Mouse (Mus musculus) mesoderm, embryonic 11.5 days (tissue): ENCODE measurements at regions not wholly inside any gene's neighbourhood (a gene's known extent, or its start where the extent isn't known, plus 50 kb on each side); places are given as distances from the start of the nearest gene placed in this dataset.

Experiments used
- DNase-seq: peaks from one replicate; pipeline ENCODE4 v3.0.0-alpha.2; 2012; ENCODE audit warnings: low read depth, low spot score

DNA sequence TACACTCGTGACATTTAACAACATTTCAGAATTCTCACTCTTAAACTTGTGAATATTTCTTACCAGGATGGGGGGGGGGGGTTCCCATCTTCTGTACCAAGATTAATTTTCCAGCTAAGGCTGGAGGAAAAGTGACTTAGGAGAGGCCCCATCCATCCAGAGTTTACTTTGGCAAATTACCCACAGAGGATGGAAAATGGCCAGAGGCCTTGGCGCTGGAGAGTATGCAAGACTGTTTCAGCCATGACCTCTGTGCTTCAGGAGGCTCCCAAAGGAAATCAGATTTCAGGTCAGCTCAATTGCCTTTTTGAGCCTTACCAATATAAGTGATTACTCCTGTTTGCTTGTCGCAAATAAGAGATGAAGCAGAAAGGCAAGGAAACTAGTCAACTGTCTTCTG is 143.4 kb upstream of the F930015N05Rik start:
- DNase-seq: no peak

DNA sequence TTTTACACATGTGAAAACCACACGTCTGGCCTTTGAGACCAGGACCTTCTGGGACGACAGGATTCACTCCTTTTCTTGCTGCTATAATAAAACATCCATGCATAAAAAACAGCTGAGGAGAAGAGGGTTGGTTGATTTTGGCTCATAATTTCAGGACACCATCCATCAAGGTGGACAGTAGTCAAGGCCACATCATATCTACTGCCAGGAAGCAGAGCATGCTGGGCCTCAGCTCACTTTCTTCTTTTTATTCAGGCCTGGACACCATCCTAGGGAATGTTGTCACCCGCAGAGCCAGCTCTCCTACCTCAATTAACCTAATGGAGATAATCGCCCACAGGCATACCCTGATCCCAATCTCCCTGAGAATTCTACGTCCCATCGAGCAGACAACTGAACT is 149.6 kb upstream of the F930015N05Rik start:
- DNase-seq: no peak

DNA sequence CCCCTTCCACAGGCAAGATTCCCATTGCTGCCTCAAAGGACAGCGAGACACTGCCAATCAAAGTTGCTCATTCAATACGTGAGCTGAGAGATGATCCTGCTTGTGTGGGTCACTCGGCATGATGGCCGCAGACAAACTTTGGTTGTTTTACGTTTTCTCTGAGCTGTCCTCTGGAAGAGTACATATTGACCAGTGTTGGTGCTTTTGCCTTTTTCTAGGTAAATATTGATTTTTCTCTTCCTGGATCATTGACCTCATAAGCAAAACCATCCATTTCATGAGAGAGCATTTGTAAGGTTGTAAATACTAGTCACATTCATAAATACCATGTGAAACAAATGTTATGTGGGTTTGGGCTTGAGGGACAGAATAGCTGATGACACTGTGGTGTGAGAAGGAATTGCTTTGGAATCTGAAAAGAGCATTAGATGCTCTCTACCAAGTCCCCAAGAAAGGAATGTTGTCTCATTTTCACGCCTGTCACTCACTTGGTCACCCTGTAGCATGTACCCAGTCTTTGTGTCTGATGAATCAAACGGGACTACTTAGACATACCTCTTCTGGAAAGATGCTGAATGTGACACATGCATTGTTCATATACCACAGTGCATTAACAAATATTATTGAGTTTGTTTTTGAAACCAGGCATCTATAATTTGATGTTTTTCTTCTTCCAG is 150.7 kb upstream of the F930015N05Rik start:
- peak; percentile 18 for DNase-seq

DNA sequence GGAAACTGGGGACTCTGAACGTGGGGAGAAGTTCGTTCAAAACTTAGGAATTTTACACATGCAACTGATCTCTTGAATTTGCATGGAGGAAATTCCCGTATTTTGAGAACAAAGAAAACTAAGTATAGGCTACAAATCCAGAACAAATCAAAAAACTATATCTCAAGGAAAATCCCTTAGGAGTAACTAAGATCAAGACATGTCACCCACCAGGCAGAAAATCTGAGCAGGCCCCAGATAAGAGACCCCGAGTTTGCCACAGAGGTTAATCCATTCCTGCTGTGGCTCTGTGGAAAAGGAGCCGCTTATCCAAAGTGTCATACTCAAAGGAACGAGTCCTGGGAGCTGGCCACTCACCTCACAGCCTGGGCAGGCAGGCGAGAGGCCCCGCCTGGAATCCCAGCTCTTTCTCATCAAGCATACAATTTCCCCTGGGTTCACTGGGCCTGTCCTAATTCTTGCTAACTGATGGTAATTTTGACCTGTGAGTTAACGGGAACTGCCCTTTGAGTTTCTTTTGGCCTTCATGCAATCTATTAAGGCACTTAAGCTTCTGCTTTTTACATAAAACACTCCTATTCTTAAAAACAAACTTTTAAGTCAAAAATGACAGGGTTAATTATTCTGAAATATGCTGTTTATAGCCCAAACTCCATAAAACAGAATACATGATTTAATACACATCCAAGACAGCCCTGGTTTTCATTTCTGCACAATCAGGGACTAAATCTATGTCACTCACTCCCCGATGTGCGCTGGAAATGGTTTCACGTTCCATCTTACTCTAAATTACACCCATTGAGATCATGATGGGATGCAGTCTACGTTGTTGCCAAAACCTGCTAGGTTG is 151.5 kb upstream of the F930015N05Rik start:
- peak; percentile 73 for DNase-seq

DNA sequence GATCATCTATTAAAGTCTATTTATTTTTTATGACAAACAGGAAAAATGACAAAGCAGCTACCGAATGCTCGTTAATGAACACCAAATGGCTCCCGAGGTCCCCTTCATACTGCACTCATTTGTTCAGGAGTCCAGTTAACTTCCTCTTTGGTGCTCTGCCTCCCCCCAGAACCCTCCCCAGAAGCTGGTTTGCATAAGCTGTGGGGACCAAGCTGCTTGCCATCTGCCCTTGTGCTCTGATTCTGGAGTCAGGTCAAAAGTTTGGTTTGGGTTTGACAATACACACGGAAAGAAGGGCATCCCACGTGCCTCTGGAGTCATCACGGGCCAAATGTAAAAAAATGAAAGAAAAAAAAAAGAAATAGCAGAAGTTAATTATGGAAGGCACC is 152.1 kb upstream of the F930015N05Rik start:
- DNase-seq: peak; percentile 48

DNA sequence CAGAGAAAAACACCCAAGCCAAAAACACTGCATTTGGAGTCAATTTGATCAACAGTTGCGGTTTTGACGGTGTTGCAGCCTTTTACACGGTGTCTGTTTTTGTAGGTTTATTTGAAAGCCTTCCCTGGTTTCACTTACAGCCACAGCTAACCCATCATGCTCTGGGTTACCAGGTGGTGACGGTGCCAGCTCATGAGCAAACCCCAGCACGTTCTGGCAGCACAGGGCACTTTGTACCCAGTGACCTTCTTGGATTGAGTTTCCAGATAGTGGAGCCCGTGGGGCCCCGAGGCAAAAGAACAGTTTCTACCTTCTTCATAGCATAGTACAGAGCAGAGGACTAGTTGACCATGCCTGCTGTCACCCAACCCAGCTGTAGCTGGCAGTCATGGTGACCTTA is 152.6 kb upstream of the F930015N05Rik start:
- no peak for DNase-seq

DNA sequence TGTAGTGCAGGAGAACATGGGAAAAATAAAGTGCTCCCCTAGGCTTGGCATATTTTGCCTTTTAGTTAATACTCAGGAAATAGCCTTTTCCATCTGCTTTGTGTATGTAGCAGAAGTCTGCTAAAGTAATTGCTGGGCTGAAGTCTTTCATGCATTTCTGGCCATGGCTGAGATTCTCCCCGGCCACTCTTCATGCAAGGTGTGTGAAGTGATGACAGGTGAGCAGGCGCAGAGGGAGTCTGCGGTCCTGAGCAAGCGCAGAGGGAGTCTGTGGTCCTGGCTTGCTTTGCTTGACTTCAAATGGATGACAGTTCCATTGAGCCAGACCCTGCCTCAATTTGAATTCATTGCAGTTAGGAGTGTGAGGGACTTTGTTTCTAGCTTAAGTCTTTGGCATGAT is 153.6 kb upstream of the F930015N05Rik start:
- peak; percentile 45 for DNase-seq

DNA sequence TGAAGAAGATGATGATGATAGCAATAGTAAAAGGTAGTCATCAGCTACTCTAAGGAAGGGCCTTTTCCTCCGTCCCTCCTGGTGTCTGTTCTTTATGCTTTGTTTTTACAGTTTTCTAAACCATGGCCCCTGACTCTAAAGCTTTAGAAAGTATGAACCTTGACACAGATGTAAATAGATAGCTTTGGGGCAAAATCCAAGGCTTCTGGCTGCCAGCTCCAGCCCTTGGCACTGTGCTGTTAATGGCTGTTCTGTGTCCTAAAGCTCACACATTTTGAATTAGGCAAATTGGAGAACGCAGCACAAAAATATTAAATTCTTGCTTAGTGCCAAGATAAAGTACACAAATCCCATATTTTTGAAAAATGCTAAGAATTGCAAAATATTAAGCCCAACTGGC is 155.8 kb upstream of the F930015N05Rik start:
- no peak for DNase-seq

DNA sequence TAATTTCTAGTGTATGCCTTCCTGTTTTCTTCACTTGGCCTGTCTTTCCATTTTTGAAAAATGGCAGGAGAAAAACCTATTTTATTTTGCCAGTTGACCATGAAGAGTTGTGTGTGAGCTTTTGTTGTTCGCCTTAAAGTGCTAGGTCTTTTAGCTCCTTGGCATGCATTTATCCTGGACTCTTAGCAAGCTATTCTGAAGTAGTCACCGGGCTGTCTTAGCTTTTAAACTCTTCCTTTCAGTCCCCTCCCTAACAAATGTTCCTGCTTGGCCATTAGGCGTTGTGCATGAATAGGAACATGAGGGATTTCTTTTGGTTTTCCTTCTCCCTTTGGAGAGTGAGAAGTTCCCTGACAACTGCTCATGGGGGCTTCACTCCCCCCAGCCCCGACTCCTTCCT is 160.9 kb upstream of the F930015N05Rik start:
- no peak for DNase-seq

DNA sequence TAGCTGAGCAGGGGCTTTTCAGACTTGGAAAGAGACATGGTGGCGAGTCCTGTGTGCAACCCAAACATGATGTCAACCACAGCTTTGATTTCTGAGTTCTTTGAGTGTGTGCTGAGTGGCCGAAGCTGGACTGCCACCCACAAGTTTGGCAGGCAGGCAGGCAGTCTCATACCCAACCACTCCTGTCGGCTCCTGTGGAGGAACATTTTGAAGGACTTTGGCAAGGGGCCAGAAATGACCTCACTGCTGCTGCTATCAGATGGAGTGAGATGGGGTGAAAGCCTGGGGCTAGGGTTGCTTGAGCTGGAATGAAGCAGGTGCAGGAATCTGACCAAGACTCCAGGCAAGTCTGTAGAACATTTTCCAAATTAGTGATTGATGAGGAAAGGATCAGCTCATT is 162.7 kb upstream of the F930015N05Rik start:
- no peak for DNase-seq

DNA sequence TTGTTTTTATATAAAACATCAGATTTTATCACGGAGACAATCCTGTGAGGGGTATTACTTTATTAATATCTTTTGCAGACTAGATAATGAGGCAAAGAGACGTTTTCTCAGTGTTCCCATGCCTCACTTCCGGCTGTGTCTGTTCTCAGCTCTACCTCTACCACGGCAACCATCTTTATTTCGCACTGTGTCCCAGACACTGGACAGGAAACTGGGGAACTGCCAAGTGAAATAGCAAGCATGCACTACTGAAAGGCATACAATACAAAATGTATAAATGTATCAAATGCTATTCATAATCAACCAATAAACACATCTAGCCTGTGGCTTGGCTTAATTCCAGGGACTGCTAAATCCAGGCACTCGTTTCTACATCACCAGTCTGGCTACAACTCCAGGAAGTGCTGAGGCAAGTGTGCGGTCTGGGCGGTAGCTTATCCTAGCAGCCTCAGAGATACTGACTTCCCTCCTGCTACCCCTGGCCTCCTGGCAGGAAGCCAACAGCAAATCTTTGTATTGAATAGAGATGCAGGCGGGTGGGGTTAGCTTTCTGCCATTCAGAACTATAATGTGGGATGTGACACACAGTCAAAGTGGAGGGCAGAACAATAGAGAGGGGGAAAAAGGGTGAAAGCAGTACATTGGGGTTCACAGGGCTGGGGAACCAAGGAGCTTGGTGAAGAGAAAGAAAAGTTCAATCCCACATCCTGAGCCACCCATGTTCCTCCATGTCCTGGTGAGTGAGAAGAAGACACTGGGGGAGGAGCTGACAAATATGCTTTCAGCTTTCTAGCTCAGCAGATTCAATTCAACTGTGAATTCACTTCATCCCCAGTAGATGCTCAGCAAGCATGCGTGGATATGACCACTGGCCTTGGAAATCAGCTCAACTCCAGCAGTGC is 164.0 kb upstream of the F930015N05Rik start:
- peak; percentile 36 for DNase-seq

DNA sequence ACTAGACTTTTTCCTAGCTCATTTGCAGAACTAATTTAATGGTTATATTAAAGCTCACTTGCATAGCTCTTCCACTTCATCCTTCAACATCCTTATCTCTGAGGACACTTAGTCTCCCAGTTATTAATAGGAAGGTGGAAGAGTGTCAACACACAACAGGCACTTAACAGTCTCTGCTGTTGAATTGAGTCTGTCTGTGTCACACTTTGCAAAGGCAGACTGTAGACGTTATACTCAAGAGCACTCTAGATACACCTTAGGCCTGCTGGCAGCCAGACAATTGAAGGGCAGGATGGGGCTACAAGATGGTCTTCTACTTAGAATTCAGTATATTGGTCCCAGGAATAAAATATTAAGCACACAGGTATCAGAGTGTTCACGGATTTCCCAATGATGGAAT is 172.6 kb upstream of the F930015N05Rik start:
- DNase-seq: no peak

DNA sequence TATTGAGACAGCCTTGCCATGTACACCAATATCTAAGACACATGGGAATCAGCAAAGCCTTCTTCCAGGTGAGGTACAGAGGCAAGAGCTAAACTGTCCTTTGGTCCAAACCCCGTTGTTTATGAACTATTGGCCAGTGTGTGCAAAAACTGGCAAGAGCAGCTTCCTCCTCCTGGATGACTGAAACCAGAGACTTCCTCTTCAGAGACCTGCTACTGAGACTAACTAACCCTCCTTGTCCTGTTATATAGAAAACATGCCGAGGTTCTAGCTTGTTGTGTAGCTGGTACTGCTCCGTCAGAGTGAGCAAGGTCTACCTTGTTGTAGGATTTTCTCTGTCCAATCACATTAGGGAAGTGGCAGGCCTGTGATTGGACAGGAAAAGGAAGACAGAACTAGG is 174.3 kb upstream of the F930015N05Rik start:
- DNase-seq: no peak

DNA sequence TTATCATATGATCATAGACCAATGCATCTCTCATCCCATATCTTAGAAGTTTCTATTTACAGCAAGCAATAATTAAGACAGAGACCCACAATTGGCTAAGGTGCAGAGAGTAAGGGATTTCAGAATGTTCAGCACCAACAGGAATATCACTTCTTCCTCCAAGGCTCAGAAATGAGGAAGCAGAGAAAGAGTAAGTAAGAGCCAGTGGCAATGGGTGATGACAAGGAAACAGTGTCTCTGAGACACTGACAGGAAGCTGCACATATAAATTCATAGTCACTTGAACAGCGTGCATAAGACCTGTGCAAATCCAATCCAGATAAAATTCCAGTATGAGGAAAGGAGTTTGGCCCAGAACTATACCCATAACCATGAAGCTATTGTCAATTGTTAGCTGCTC is 178.7 kb upstream of the F930015N05Rik start:
- no peak for DNase-seq

DNA sequence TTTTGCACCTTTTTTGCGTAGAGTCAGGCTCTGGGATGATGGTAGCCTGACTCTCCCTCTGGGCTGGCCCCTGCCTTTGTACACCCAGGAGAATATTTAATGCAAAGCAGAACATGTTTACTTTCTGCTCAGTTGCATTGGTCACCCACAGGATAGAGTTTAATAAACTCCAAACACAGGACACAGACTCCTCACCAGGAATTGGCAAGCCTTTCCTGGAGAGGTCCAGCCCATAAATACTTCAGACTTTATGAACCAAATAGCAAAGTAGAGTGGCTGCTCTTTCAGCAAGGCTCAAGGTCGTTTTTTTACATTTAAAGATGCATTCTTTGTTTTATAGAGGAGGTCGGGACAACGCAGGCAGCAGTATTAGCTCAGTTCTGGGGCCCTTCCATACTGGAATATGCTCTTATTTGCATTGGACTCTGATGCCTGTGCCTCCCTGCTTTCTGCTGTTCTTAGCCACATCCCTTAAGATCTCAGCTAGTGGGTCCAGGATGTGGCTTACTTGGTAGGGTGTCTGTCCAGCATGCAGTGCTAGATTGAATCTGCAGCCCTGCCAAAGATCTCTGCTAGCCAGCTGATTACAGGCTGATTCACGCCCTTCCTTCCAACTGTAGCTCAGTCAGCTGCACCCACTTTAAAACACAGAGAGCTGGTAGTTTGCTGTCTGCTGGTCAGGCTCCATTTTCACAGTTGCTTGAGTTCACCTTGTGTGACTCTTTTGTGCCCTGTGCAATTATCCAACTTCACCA is 182.4 kb upstream of the F930015N05Rik start:
- no peak for DNase-seq

DNA sequence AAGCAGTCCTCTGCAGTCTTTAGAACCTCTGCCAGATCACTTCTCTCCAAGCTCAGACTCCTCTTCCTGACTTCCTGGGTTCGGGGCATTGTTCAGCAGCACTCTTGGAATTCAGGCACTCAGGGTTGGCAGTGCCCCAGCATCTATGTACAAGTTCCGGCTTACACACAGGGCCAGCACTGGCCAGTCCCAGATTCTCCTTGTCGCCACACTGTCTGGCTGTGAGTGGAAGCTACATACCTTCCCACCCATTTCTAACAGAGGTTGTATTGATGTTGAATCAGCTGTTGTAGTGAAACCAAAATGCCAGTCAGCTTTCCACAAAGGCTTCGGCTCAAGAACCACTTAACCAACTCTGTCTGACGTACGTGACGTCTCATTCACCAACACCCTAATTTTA is 190.7 kb upstream of the F930015N05Rik start:
- no peak for DNase-seq

DNA sequence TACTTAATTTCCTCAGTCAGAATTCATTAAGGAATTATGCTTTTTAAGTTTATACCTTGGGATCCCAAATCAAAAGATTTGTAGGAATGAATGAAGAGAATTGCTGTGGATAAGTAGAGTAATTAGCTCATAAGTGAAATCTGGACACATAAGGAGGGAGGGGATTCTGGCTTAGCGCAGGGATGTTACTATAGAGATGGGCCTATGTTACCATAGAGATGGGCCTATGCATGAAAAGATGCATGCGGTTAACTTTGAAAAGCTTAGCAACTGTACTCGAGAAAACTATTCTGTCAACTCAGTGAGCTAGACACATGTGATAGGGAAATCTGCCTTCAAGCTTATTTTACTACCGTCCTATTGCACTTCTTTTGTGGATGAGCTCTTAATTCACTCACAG is 204.5 kb upstream of the F930015N05Rik start:
- no peak for DNase-seq

DNA sequence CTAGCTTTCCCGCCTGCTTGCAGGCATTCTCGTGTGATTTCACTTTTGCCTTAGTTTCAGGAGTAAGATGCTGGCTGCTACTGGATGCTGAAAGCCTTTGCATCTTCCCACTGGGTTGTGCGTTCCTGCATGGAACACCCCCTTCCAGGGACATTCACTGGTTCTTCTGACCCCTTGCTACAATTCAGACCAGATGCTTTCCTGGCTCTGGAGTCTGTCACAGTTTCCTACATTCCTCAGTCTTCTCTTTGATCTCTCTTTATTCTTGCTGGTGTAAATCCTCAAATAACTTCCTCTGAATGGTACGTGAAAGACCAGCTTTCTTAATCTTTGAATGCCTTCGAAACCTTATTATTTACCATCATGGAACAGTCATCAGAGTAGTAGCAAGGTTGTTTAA is 206.7 kb upstream of the F930015N05Rik start:
- no peak for DNase-seq

DNA sequence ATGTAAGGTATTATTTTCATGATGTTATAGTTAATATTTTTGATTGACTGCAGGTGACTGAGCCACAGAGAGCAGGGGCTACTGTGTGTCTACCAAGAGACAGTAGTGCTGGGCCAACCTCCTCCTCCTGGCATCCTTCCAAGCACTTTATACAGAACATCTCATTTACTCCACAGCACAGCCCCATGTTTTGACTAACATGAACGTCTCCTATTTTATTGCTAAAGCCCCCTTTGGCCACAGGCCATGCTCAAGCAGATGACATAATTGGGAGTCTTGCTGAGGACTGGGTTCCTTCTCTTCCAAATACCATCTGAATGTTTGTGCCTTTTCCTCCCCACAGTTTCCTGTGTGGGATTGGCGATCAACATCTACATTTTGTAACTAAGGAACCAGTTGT is 211.5 kb upstream of the F930015N05Rik start:
- no peak for DNase-seq

DNA sequence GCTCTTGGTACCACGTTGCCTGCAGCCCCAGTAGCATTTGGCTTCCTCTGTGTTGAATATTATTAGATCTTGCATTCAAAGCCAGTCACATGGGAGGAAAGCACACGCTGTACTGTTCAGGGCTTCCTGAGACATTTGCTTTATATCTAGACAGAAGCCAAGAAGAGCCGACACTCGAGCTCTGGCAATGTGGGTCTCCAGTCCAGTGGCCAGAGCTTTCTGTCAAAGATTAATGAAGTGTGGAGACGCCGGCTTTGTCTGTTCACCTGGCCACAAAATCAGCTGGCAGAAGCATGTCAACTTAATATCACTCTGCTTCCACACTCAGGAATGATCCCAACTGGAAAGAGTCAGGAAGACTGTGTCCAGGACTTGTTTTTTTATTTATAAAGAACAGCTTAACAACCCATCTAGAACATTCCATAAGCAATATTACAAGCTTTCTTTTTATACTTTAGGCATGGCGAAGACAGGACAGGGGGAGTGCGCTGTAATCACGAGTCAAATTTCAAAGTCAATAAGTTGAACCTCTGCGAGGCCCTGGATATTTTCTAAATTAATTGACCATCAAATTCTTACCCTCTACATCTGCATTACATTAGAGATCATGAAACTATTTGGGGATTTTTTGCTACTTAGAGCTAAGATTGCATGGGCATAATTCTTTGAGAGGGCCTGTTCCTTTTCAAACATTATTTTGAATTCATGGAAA is 214.3 kb upstream of the F930015N05Rik start:
- DNase-seq: no peak

DNA sequence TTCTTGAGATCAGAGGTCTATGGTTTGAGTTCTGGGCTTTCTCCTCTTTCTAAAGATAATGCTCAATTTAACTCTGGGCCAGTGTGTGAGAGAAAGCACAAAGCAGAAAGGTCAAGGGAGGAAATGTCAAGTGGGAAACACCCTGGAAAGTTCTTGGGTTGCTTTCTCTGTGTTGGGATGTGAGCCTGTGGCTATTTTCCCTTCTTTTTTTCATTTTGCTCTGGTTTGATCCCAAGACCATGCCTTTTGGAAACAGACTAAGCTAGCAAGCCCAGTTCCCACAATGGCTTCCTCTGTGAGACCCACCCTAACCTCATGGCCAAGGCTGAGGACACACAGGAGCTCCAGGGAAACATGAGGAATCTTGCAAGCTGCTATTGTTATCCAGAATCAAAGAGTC is 216.4 kb upstream of the F930015N05Rik start:
- DNase-seq: no peak
